In the genomic region with DNA sequence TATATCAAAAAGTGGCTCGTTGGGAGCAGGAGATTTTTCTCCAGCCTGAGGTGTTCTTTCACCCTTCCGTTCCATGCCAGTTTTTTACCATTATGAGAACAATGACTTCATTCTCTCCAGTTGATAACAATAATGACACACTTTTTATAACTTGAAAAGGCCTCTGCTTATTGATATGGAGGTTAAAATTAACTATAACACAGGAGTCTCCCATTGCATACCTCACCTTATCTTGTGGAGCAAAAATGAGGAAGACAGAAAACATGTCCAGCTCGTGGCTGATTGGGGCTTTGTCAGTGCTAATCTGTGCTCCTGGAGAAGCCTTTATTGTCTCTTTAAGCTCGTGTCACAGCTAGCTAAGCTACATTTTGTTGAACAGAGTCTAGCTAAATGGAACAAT, we compare ENCODE assay signal across 26 mouse cellular contexts.
DNase-seq lines count a peak whose midpoint lies in the region; ATAC-seq and TF ChIP-seq lines count a peak whose summit lies in the region.
"Had no signal": no experiment of that assay in that cellular context is flagged by ENCODE, and none has a peak within 500 bp of the region (broad histone marks: within the 10 kb centered on the region; RNA-seq: fewer than 3 reads in every experiment).

No protein-coding gene starts in this region.

- H3K4me1 ChIP-seq in heart, embryonic 10.5 days, result peaks cover 21% of the 10 kb centered on the region
- H3K4me1 ChIP-seq in heart, adult 2 months (ENCODE audit: control insufficient read depth, insufficient read depth, low read length), result peaks cover 2% of the 10 kb centered on the region; the same call in 1 of the 2 replicates
- H3K4me1 ChIP-seq in heart, embryonic 15.5 days (replicated peaks), result peaks cover 20% of the 10 kb centered on the region
- H3K4me1 ChIP-seq in midbrain, embryonic 11.5 days (ENCODE audit: control insufficient read depth, insufficient read depth, low read length), result no peaks in the 10 kb centered on the region
- H3K4me1 ChIP-seq in midbrain, embryonic 13.5 days (replicated peaks), result peaks cover 19% of the 10 kb centered on the region

- DNase-seq in heart, embryonic 10.5 days (ENCODE audit: low spot score), result no peak
- DNase-seq in heart, adult 2 months, result no peak
- no peak for DNase-seq in heart, adult 8-10 months (ENCODE audit: low spot score)
- DNase-seq in midbrain, embryonic 11.5 days (ENCODE audit: low spot score, missing footprints), result peak; percentile 53
- DNase-seq in cerebellum, postnatal 14 days, result no peak
- DNase-seq: adrenal gland, adult 2 months; adrenal gland, postnatal 36 days; cerebellum, adult 18-20 months; cerebellum, postnatal 10 days; gastrocnemius, adult 2 months; gastrocnemius, postnatal 36 days; heart, postnatal 14 days; kidney, adult 2 months; kidney, postnatal 10 days; liver; lung, embryonic 14.5 days; lung, postnatal 14 days had no signal

- TF ChIP-seq POLR2A in heart, adult 2 months (IDR thresholded peaks at IDR 0.05; ENCODE audit: insufficient read depth, low read depth, low read length), result no peak

- H3K9ac ChIP-seq in heart, adult 2 months (ENCODE audit: low read depth, low read length), result no peak overlapping the region
- H3K9ac ChIP-seq in heart, embryonic 15.5 days, result no peak overlapping the region
- no peak overlapping the region for H3K9ac ChIP-seq in midbrain, embryonic 11.5 days (ENCODE audit: low read length)
- no peak overlapping the region for H3K9ac ChIP-seq in midbrain, embryonic 13.5 days (replicated peaks)
- H3K9ac ChIP-seq: hindbrain, embryonic 13.5 days; liver, embryonic 14.5 days; lung, embryonic 14.5 days; neural tube, embryonic 13.5 days had no signal

- TF ChIP-seq EP300 in heart, adult 2 months (IDR thresholded peaks at IDR 0.05; ENCODE audit: insufficient read depth, low read depth, low read length), result no peak

- ATAC-seq in heart, embryonic 15.5 days (replicated peaks; ENCODE audit: insufficient number of reproducible peaks, insufficient read depth, low FRiP score, low read depth), result no peak; the same call in 1 of the 2 replicates
- ATAC-seq in midbrain, embryonic 11.5 days (ENCODE audit: low FRiP score), result no peak
- ATAC-seq in midbrain, embryonic 13.5 days, result no peak
- ATAC-seq: activated CD4-positive, CD25-positive, alpha-beta regulatory T cell, adult 4 months; forebrain, embryonic 16.5 days had no signal

- H3K79me2 ChIP-seq in heart, adult 2 months (replicated peaks; ENCODE audit: control insufficient read depth, insufficient read depth, low read length), result no peaks in the 10 kb centered on the region

- 25% methylated on average over 4 of the region's 4 CpGs for WGBS in heart, embryonic 10.5 days
- 22% methylated on average over 4 of the region's 4 CpGs for WGBS in heart, adult 2 months
- WGBS in heart, embryonic 15.5 days, result 21% methylated on average over 4 of the region's 4 CpGs
- 45% methylated on average over 4 of the region's 4 CpGs for WGBS in midbrain, embryonic 11.5 days
- WGBS in midbrain, embryonic 13.5 days, result 34% methylated on average over 4 of the region's 4 CpGs

- no peaks in the 10 kb centered on the region for H3K36me3 ChIP-seq in heart, embryonic 10.5 days
- H3K36me3 ChIP-seq in heart, adult 2 months (ENCODE audit: control insufficient read depth, insufficient read depth, low read length), result no peaks in the 10 kb centered on the region
- no peaks in the 10 kb centered on the region for H3K36me3 ChIP-seq in heart, embryonic 15.5 days
- no peaks in the 10 kb centered on the region for H3K36me3 ChIP-seq in midbrain, embryonic 11.5 days (ENCODE audit: control insufficient read depth, insufficient read depth, low read length)
- H3K36me3 ChIP-seq in midbrain, embryonic 13.5 days, result no peaks in the 10 kb centered on the region
- H3K36me3 ChIP-seq: hindbrain, embryonic 13.5 days; neural tube, embryonic 13.5 days had no signal

- H3K27me3 ChIP-seq in heart, embryonic 10.5 days (ENCODE audit: insufficient read depth, poor library complexity, severe bottlenecking), result no peaks in the 10 kb centered on the region
- H3K27me3 ChIP-seq in heart, adult 2 months (ENCODE audit: control insufficient read depth, insufficient read depth, low read length), result no peaks in the 10 kb centered on the region
- H3K27me3 ChIP-seq in heart, embryonic 15.5 days, result no peaks in the 10 kb centered on the region
- no peaks in the 10 kb centered on the region for H3K27me3 ChIP-seq in midbrain, embryonic 11.5 days (ENCODE audit: control insufficient read depth, insufficient read depth, low read length)
- no peaks in the 10 kb centered on the region for H3K27me3 ChIP-seq in midbrain, embryonic 13.5 days
- H3K27me3 ChIP-seq: CH12.LX; hindbrain, embryonic 13.5 days; neural tube, embryonic 13.5 days had no signal

- H3K27ac ChIP-seq in heart, embryonic 10.5 days, result peak overlapping the region; percentile 44; the same call in 1 of the 2 replicates
- no peak overlapping the region for H3K27ac ChIP-seq in heart, adult 2 months
- peak overlapping the region; percentile 72 for H3K27ac ChIP-seq in heart, embryonic 15.5 days
- no peak overlapping the region for H3K27ac ChIP-seq in midbrain, embryonic 11.5 days (ENCODE audit: low read depth, low read length)
- H3K27ac ChIP-seq in midbrain, embryonic 13.5 days, result no peak overlapping the region
- H3K27ac ChIP-seq: gastrocnemius, adult 2 months; hindbrain, embryonic 13.5 days; liver, embryonic 14.5 days; neural tube, embryonic 13.5 days had no signal

- H3K4me3 ChIP-seq in heart, embryonic 10.5 days, result no peak overlapping the region
- no peak overlapping the region for H3K4me3 ChIP-seq in heart, adult 2 months
- H3K4me3 ChIP-seq in heart, embryonic 15.5 days, result no peak overlapping the region
- no peak overlapping the region for H3K4me3 ChIP-seq in midbrain, embryonic 11.5 days (ENCODE audit: low read depth, low read length)
- no peak overlapping the region for H3K4me3 ChIP-seq in midbrain, embryonic 13.5 days (replicated peaks)
- H3K4me3 ChIP-seq: erythroblast, embryonic 14.5 days; gastrocnemius, adult 2 months; hindbrain, embryonic 13.5 days; neural tube, embryonic 13.5 days had no signal

- H3K9me3 ChIP-seq in heart, embryonic 10.5 days, result no peaks in the 10 kb centered on the region
- no peaks in the 10 kb centered on the region for H3K9me3 ChIP-seq in heart, embryonic 15.5 days (replicated peaks)
- no peaks in the 10 kb centered on the region for H3K9me3 ChIP-seq in midbrain, embryonic 11.5 days (ENCODE audit: control insufficient read depth, low read length)
- H3K9me3 ChIP-seq in midbrain, embryonic 13.5 days, result no peaks in the 10 kb centered on the region
- H3K9me3 ChIP-seq: hindbrain, embryonic 13.5 days; neural tube, embryonic 13.5 days had no signal

- 0 out of 2 replicates have a peak overlapping the region, but pooled peaks have one; percentile 3 for H3K4me2 ChIP-seq in heart, embryonic 15.5 days
- H3K4me2 ChIP-seq in midbrain, embryonic 11.5 days, result no peak overlapping the region
- no peak overlapping the region for H3K4me2 ChIP-seq in midbrain, embryonic 13.5 days (replicated peaks)
- H3K4me2 ChIP-seq: hindbrain, embryonic 13.5 days; lung, embryonic 14.5 days; neural tube, embryonic 13.5 days had no signal

- intact Hi-C loops in heart, adult 2 months (cut with DNase I), result no loop called here

- no peak for TF ChIP-seq CTCF in heart, adult 2 months (IDR thresholded peaks at IDR 0.05)

Comparison
In these comparisons a context has a peak if more than half of its experiments do, and no peak if none do; other contexts are left out.
1. H3K27ac ChIP-seq: peak in heart, embryonic 10.5 days (single experiment) and heart, embryonic 15.5 days (single experiment); none in heart, adult 2 months (single experiment), midbrain, embryonic 11.5 days (single experiment) and midbrain, embryonic 13.5 days (single experiment).